Mouse (Mus musculus) G1E (cell line): ENCODE data around the gene Ccdc93. TPM values are rescaled to one million over a fixed set of nuclear protein-coding genes. Genes with fewer than 3 reads are reported as not detected.

ENCODE experiments used
- ATAC-seq: 2 replicates; pipeline ENCODE4 v1.8.0; 2016; ENCODE audit warnings: mild to moderate bottlenecking; ENCODE audit not compliant: insufficient number of reproducible peaks, poor library complexity, low FRiP score, severe bottlenecking; ENCODE audit errors: extremely low read depth
- DNase-seq: peaks from one replicate; pipeline ENCODE4 v3.0.0; 2012; ENCODE audit warnings: low spot score
- H3K27me3 ChIP-seq: 2 replicates; pipeline ENCODE4 v1.6.1; 2012; ENCODE audit warnings: mild to moderate bottlenecking, low read length, inconsistent platforms; ENCODE audit not compliant: insufficient read depth
- H3K36me3 ChIP-seq: replicated peaks from 2 replicates; pipeline ENCODE3; 2012; ENCODE audit warnings: mild to moderate bottlenecking, inconsistent platforms
- H3K4me1 ChIP-seq: 2 replicates; pipeline ENCODE4 v1.6.1; 2012; ENCODE audit warnings: low read depth, low read length, inconsistent platforms, mixed read lengths; ENCODE audit not compliant: insufficient read depth
- H3K4me3 ChIP-seq: 2 replicates; pipeline ENCODE4 v1.5.1; 2012; ENCODE audit warnings: low read depth, mild to moderate bottlenecking, inconsistent platforms, low read length, moderate library complexity, mixed read lengths
- H3K9me3 ChIP-seq: replicated peaks from 2 replicates; pipeline ENCODE4 v1.6.1; 2012; ENCODE audit warnings: inconsistent platforms
- CTCF ChIP-seq: IDR thresholded peaks from 2 replicates; pipeline ENCODE4 v1.5.1; 2012; ENCODE audit warnings: low read depth, low read length, inconsistent platforms, mixed read lengths
- GATA1 ChIP-seq: IDR thresholded peaks from 2 replicates; pipeline ENCODE4 v1.6.1; 2012; ENCODE audit warnings: borderline replicate concordance, low read length, inconsistent platforms, mixed read lengths
- GATA2 ChIP-seq: IDR thresholded peaks from 2 replicates; pipeline ENCODE4 v1.6.1; 2012; ENCODE audit warnings: low read depth, low read length, inconsistent platforms, borderline replicate concordance
- POLR2AphosphoS5 ChIP-seq: IDR thresholded peaks from 2 replicates; pipeline ENCODE4 v1.6.1; 2012; ENCODE audit warnings: low read depth, low read length, inconsistent platforms; ENCODE audit not compliant: insufficient replicate concordance
- TAL1 ChIP-seq: conservative IDR thresholded peaks from 2 replicates; pipeline ENCODE4 v1.6.1; 2012; ENCODE audit warnings: low read depth, low read length, inconsistent platforms, mixed read lengths
- polyA plus RNA-seq: library from polyadenylated mRNA; stranded (reverse); fragments of >175 nt; gene quantifications from 2 replicates; pipeline ENCODE4 v1.2.3, GENCODE M21; 2012
- total RNA-seq, 2 experiments: library from RNA; stranded (forward) in 1 of 2; stranded (reverse) in 1 of 2; fragments of 200-1000 nt in 1 of 2; fragments of >200 nt in 1 of 2; fragmentation: Nextera tagmentation in 1 of 2; gene quantifications; 2 replicates each; pipeline ENCODE4 v1.2.3; 2014 to 2017

Gene Ccdc93
- total and polyA plus RNA-seq, 3 experiments, result 6.4 to 44.7 (median 32.7) TPM

GRCm38 (mm10) chr1:121398986-121399881 is 31.6 kb upstream of the Ccdc93 start:
- no peak for ATAC-seq
- Histone ChIP-seq H3K27me3 (no peaks in the 10 kb centered on the region), H3K9me3 (no peaks in the 10 kb centered on the region), H3K4me1 (no peaks in the 10 kb centered on the region), H3K4me3 (no peak overlapping the region), H3K36me3 (no peaks in the 10 kb centered on the region)
- DNase-seq, result no peak
- TF ChIP-seq POLR2AphosphoS5 (no peak), GATA2 (no peak), GATA1 (no peak), CTCF (no peak), TAL1 (no peak)

- peak; percentile 35; the same call in 1 of the 2 replicates for ATAC-seq
- no peak for DNase-seq
- no peaks in the 10 kb centered on the region for H3K27me3 ChIP-seq
- H3K4me1 ChIP-seq, result no peaks in the 10 kb centered on the region
- no peaks in the 10 kb centered on the region for H3K9me3 ChIP-seq
- no peaks in the 10 kb centered on the region for H3K36me3 ChIP-seq
- H3K4me3 ChIP-seq, result no peak overlapping the region
- TF ChIP-seq CTCF (no peak), POLR2AphosphoS5 (no peak), GATA2 (no peak), TAL1 (no peak), GATA1 (no peak)
Measured at GRCm38 (mm10) chr1:121400243-121400642, 30.6 kb upstream of the Ccdc93 start.

GRCm38 (mm10) chr1:121419084-121419483 is 11.8 kb upstream of the Ccdc93 start:
- 0 out of 2 replicates have a peak, but pooled peaks have one; percentile 30 for ATAC-seq
- DNase-seq, result no peak
- no peaks in the 10 kb centered on the region for H3K36me3 ChIP-seq

GRCm38 (mm10) chr1:121419569-121420265 is 11.1 kb upstream of the Ccdc93 start:
- Histone ChIP-seq H3K27me3 (peaks cover 3% of the 10 kb centered on the region; the same call in 1 of the 2 replicates), H3K9me3 (no peaks in the 10 kb centered on the region), H3K4me1 (no peaks in the 10 kb centered on the region), H3K36me3 (no peaks in the 10 kb centered on the region), H3K4me3 (no peak overlapping the region)
- TF ChIP-seq POLR2AphosphoS5 (no peak), GATA2 (no peak), TAL1 (no peak), CTCF (no peak), GATA1 (no peak)
- no peak for DNase-seq
- no peak for ATAC-seq

More at GRCm38 (mm10) chr1:121419084-121419483, 11.8 kb upstream of the Ccdc93 start:
- peaks cover 3% of the 10 kb centered on the region; the same call in 1 of the 2 replicates for H3K27me3 ChIP-seq
- no peak overlapping the region for H3K4me3 ChIP-seq
- H3K9me3 ChIP-seq, result no peaks in the 10 kb centered on the region
- no peaks in the 10 kb centered on the region for H3K4me1 ChIP-seq
- TF ChIP-seq POLR2AphosphoS5 (no peak), GATA1 (no peak)

GRCm38 (mm10) chr1:121430183-121430937 is 489 bp upstream of the Ccdc93 start:
- Histone ChIP-seq H3K9me3 (no peaks in the 10 kb centered on the region), H3K4me1 (peaks cover 36% of the 10 kb centered on the region), H3K4me3 (peak overlapping the region; percentile 89), H3K27me3 (no peaks in the 10 kb centered on the region), H3K36me3 (peaks cover 24% of the 10 kb centered on the region)
- DNase-seq, result no peak
- TF ChIP-seq GATA1 (no peak), CTCF (no peak), TAL1 (no peak), POLR2AphosphoS5 (no peak), GATA2 (no peak)
- ATAC-seq, result 0 out of 2 replicates have a peak, but pooled peaks have one; percentile 4

GRCm38 (mm10) chr1:121435981-121436380 is 5.1 kb downstream of the Ccdc93 start:
- ATAC-seq, result no peak
- no peak overlapping the region for H3K4me3 ChIP-seq
- no peaks in the 10 kb centered on the region for H3K27me3 ChIP-seq
- TF ChIP-seq GATA1, result no peak
- TF ChIP-seq POLR2AphosphoS5, result no peak
- no peak for TF ChIP-seq CTCF
- TF ChIP-seq TAL1, result no peak
- TF ChIP-seq GATA2, result no peak
- peaks cover 26% of the 10 kb centered on the region for H3K4me1 ChIP-seq
- no peaks in the 10 kb centered on the region for H3K9me3 ChIP-seq
- peaks cover 78% of the 10 kb centered on the region for H3K36me3 ChIP-seq
- no peak for DNase-seq
